Mouse (Mus musculus): ENCODE results near the gene Lhx9.

The Lhx9 gene

GRCm38 (mm10) chr1:138839809-138840430 lies 8.5 kb downstream of the Lhx9 start:
- DNase-seq (ENCODE audit: low spot score in 2 of 2): no peak

- DNase-seq (ENCODE audit: low spot score in 2 of 2): no peak
Observed at GRCm38 (mm10) chr1:138839291-138839690, 9.1 kb downstream of the Lhx9 start.

GRCm38 (mm10) chr1:138837786-138838743 lies 10.3 kb downstream of the Lhx9 start:
- no peak for DNase-seq (ENCODE audit: low spot score in 2 of 2)

GRCm38 (mm10) chr1:138835355-138835900 lies 12.9 kb downstream of the Lhx9 start:
- DNase-seq (ENCODE audit: low spot score in 2 of 2): no peak

- no peak for DNase-seq (ENCODE audit: low spot score in 2 of 2)
Observed at GRCm38 (mm10) chr1:138831309-138831708, 17.1 kb downstream of the Lhx9 start.

- DNase-seq (ENCODE audit: low spot score in 2 of 2): no peak
Observed at GRCm38 (mm10) chr1:138826841-138827240, 21.5 kb downstream of the Lhx9 start.

GRCm38 (mm10) chr1:138822985-138823322 lies 25.4 kb downstream of the Lhx9 start:
- DNase-seq (ENCODE audit: low spot score in 2 of 2): no peak

GRCm38 (mm10) chr1:138822255-138822984 lies 26.0 kb downstream of the Lhx9 start:
- no peak for DNase-seq (ENCODE audit: low spot score in 2 of 2)

- no peak for DNase-seq (ENCODE audit: low spot score in 2 of 2)
Observed at GRCm38 (mm10) chr1:138801732-138802131, 46.6 kb downstream of the Lhx9 start.

- DNase-seq (ENCODE audit: low spot score in 2 of 2): no peak
Observed at GRCm38 (mm10) chr1:138801296-138801695, 47.1 kb downstream of the Lhx9 start.

- DNase-seq (ENCODE audit: low spot score in 2 of 2): no peak
Observed at GRCm38 (mm10) chr1:138799692-138800314, 48.6 kb downstream of the Lhx9 start.

GRCm38 (mm10) chr1:138798110-138798509 lies 50.3 kb downstream of the Lhx9 start:
- no peak for DNase-seq (ENCODE audit: low spot score in 2 of 2)

GRCm38 (mm10) chr1:138785856-138786255 lies 62.5 kb downstream of the Lhx9 start:
- no peak for DNase-seq (ENCODE audit: low spot score in 2 of 2)

GRCm38 (mm10) chr1:138784019-138784418 lies 64.4 kb downstream of the Lhx9 start:
- DNase-seq (ENCODE audit: low spot score in 2 of 2): no peak

Measured in urinary bladder, postnatal 36 days (tissue).